Mouse (Mus musculus) spleen, postnatal 36 days (tissue): ENCODE data around the gene Fras1.

ENCODE experiments used
- DNase-seq, 2 experiments: peaks; one replicate each; pipeline ENCODE4 v3.0.0; 2022; ENCODE audit warnings: low spot score in 2 of 2, mixed read lengths in 1 of 2

The Fras1 gene

GRCm38 (mm10) chr5:96578705-96579104 lies 204.9 kb downstream of the Fras1 start:
- DNase-seq: no peak

GRCm38 (mm10) chr5:96579938-96580337 lies 206.2 kb downstream of the Fras1 start:
- DNase-seq: no peak

GRCm38 (mm10) chr5:96584730-96585129 lies 211.0 kb downstream of the Fras1 start:
- DNase-seq: no peak

- DNase-seq: no peak
Observed at GRCm38 (mm10) chr5:96590621-96591020, 216.9 kb downstream of the Fras1 start.

GRCm38 (mm10) chr5:96595793-96596192 lies 222.0 kb downstream of the Fras1 start:
- DNase-seq: no peak

- no peak for DNase-seq
Observed at GRCm38 (mm10) chr5:96603974-96604769, 230.4 kb downstream of the Fras1 start.

GRCm38 (mm10) chr5:96608036-96608435 lies 234.3 kb downstream of the Fras1 start:
- DNase-seq: no peak

- no peak for DNase-seq
Observed at GRCm38 (mm10) chr5:96608581-96609280, 235.0 kb downstream of the Fras1 start.

GRCm38 (mm10) chr5:96612077-96612476 lies 238.3 kb downstream of the Fras1 start:
- no peak for DNase-seq

GRCm38 (mm10) chr5:96616954-96617646 lies 243.3 kb downstream of the Fras1 start:
- no peak for DNase-seq

- DNase-seq: no peak
Observed at GRCm38 (mm10) chr5:96618008-96618407, 244.3 kb downstream of the Fras1 start.

GRCm38 (mm10) chr5:96620209-96620608 lies 246.5 kb downstream of the Fras1 start:
- DNase-seq: no peak

- DNase-seq: no peak
Observed at GRCm38 (mm10) chr5:96620618-96621017, 246.9 kb downstream of the Fras1 start.

GRCm38 (mm10) chr5:96622604-96623352 lies 249.0 kb downstream of the Fras1 start:
- DNase-seq: no peak

- DNase-seq: no peak
Observed at GRCm38 (mm10) chr5:96629851-96630250, 256.1 kb downstream of the Fras1 start.

GRCm38 (mm10) chr5:96635146-96635862 lies 261.5 kb downstream of the Fras1 start:
- no peak for DNase-seq

- no peak for DNase-seq
Observed at GRCm38 (mm10) chr5:96635866-96636265, 262.1 kb downstream of the Fras1 start.

- DNase-seq: no peak
Observed at GRCm38 (mm10) chr5:96639213-96639910, 265.6 kb downstream of the Fras1 start.

- DNase-seq: no peak
Observed at GRCm38 (mm10) chr5:96641297-96641696, 267.5 kb downstream of the Fras1 start.

- DNase-seq: no peak
Observed at GRCm38 (mm10) chr5:96675676-96676075, 301.9 kb downstream of the Fras1 start.
